Mouse (Mus musculus) heart, postnatal 25 days (tissue): Measurements from ENCODE around the gene Slc4a11. TPM values are rescaled to one million over a fixed set of nuclear protein-coding genes. Genes with fewer than 3 reads are reported as not detected.

Experiments used
- DNase-seq: peaks from one replicate; pipeline ENCODE4 v3.0.0; 2022; ENCODE audit warnings: low spot score
- intact Hi-C: fragments of 180-260 bp; cut with DNase I; formaldehyde crosslinking; loops from one replicate; pipeline ENCODE4 v1.15.1; 2025
- total RNA-seq, 2 experiments: library from RNA; stranded (reverse); gene quantifications; 2 replicates each; pipeline ENCODE4 v1.2.3; 2021

Slc4a11 gene
- total RNA-seq = under 1 TPM; 0.36 to 0.55 TPM

- intact Hi-C loops = no loop called here
- DNase-seq = peak; percentile 14
Observed at GRCm38 (mm10) chr2:130697153-130697810, at the start of gene Slc4a11. Gene Slc4a11 (minus strand): TSS chr2:130697519.

- intact Hi-C loops = no loop called here
- no peak for DNase-seq
Observed at GRCm38 (mm10) chr2:130743576-130743975, 46.3 kb upstream of the Slc4a11 start.

GRCm38 (mm10) chr2:130740096-130740495 is 42.8 kb upstream of the Slc4a11 start:
- no peak for DNase-seq
- intact Hi-C loops = no loop called here

- intact Hi-C loops = no loop called here
- DNase-seq = no peak
Observed at GRCm38 (mm10) chr2:130738019-130738418, 40.7 kb upstream of the Slc4a11 start.

- DNase-seq = no peak
- intact Hi-C loops = no loop called here
Observed at GRCm38 (mm10) chr2:130735281-130735680, 38.0 kb upstream of the Slc4a11 start.

- intact Hi-C loops = loop anchor here (2.0 kb wide), 1 partner anchor 371 kb away; no protein-coding TSS in a partner anchor
- no peak for DNase-seq
Observed at GRCm38 (mm10) chr2:130733444-130733843, 36.1 kb upstream of the Slc4a11 start.

- intact Hi-C loops = loop anchor here (2.0 kb wide), 1 partner anchor 373 kb away; no protein-coding TSS in a partner anchor
- DNase-seq = no peak
Observed at GRCm38 (mm10) chr2:130731855-130732254, 34.5 kb upstream of the Slc4a11 start.

GRCm38 (mm10) chr2:130730746-130731145 is 33.4 kb upstream of the Slc4a11 start:
- intact Hi-C loops = no loop called here
- no peak for DNase-seq

- intact Hi-C loops = no loop called here
- no peak for DNase-seq
Observed at GRCm38 (mm10) chr2:130728906-130729585, 31.7 kb upstream of the Slc4a11 start.

- intact Hi-C loops = no loop called here
- DNase-seq = no peak
Observed at GRCm38 (mm10) chr2:130727752-130728151, 30.4 kb upstream of the Slc4a11 start.

GRCm38 (mm10) chr2:130724369-130724768 is 27.1 kb upstream of the Slc4a11 start:
- intact Hi-C loops = no loop called here
- DNase-seq = no peak

GRCm38 (mm10) chr2:130717951-130718350 is 20.6 kb upstream of the Slc4a11 start:
- intact Hi-C loops = no loop called here
- DNase-seq = no peak

GRCm38 (mm10) chr2:130707057-130707456 is 9.7 kb upstream of the Slc4a11 start:
- no peak for DNase-seq
- intact Hi-C loops = no loop called here

- DNase-seq = no peak
- intact Hi-C loops = no loop called here
Observed at GRCm38 (mm10) chr2:130706602-130707001, 9.3 kb upstream of the Slc4a11 start.

GRCm38 (mm10) chr2:130705178-130705577 is 7.9 kb upstream of the Slc4a11 start:
- intact Hi-C loops = no loop called here
- no peak for DNase-seq

GRCm38 (mm10) chr2:130704040-130705001 is 7.0 kb upstream of the Slc4a11 start:
- no peak for DNase-seq
- intact Hi-C loops = no loop called here

- DNase-seq = no peak
- intact Hi-C loops = no loop called here
Observed at GRCm38 (mm10) chr2:130697821-130698266, 525 bp upstream of the Slc4a11 start.

GRCm38 (mm10) chr2:130696700-130697152 is 593 bp downstream of the Slc4a11 start:
- no peak for DNase-seq

GRCm38 (mm10) chr2:130693563-130693962 is 3.8 kb downstream of the Slc4a11 start:
- DNase-seq = no peak
- intact Hi-C loops = no loop called here

More at GRCm38 (mm10) chr2:130696700-130697152, 593 bp downstream of the Slc4a11 start:
- intact Hi-C loops = no loop called here

- intact Hi-C loops = no loop called here
Observed at GRCm38 (mm10) chr2:130689011-130689410, 8.3 kb downstream of the Slc4a11 start.

More at GRCm38 (mm10) chr2:130689011-130689410, 8.3 kb downstream of the Slc4a11 start:
- no peak for DNase-seq
